Mouse (Mus musculus): Measurements from ENCODE around the gene Epha2.

GRCm38 (mm10) chr4:141348616-141349015 lies 47.6 kb downstream of the Epha2 start:
- TF ChIP-seq TCF12 (IDR thresholded peaks at IDR 0.05; ENCODE audit: insufficient read depth, poor library complexity, severe bottlenecking) (no peak), POLR2AphosphoS2 (IDR thresholded peaks at IDR 0.05; ENCODE audit: insufficient read length, low read depth) (no peak), POLR2A (IDR thresholded peaks at IDR 0.05; ENCODE audit: insufficient read length, low read depth) (no peak), MYOD1 (IDR thresholded peaks at IDR 0.05; ENCODE audit: control insufficient read depth in 1 of 3, insufficient read length in 2 of 3, low read depth in 2 of 3) (no peak), REST (IDR thresholded peaks at IDR 0.05; ENCODE audit: insufficient read depth, insufficient read length) (no peak), MAX (IDR thresholded peaks at IDR 0.05; ENCODE audit: low read depth) (no peak), MYOG (IDR thresholded peaks at IDR 0.05; ENCODE audit: control insufficient read depth in 1 of 3, insufficient read depth in 1 of 3, insufficient read length in 2 of 3, low read depth in 2 of 3) (no peak), USF1 (IDR thresholded peaks at IDR 0.05; ENCODE audit: low read depth) (no peak), CEBPB (IDR thresholded peaks at IDR 0.05; ENCODE audit: insufficient read depth, poor library complexity, severe bottlenecking) (no peak), SRF (IDR thresholded peaks at IDR 0.05; ENCODE audit: control insufficient read depth, insufficient read length, low read depth) (no peak)
